Mouse (Mus musculus) heart, embryonic 11.5 days (tissue): ENCODE measurements around the gene Zfp202. TPM values are rescaled to one million over a fixed set of nuclear protein-coding genes. Genes with fewer than 3 reads are reported as not detected.

Source experiments
- ATAC-seq: fragments of 200-750 bp; cut with Nextera tagmentation; replicated peaks from 2 replicates; pipeline ENCODE4 v1.8.0; 2017; ENCODE audit warnings: moderate library complexity; ENCODE audit not compliant: insufficient number of reproducible peaks, low FRiP score, low TSS enrichment
- H3K27ac ChIP-seq: fragments of 300-500 bp; sonication (generic); 2 replicates; pipeline ENCODE4 v1.5.1; 2014; ENCODE audit warnings: mild to moderate bottlenecking, low read depth, low read length
- H3K27me3 ChIP-seq: fragments of 300-500 bp; sonication (generic); 2 replicates; pipeline ENCODE4 v1.6.1; 2014; ENCODE audit warnings: mild to moderate bottlenecking, low read length, mixed read lengths; ENCODE audit not compliant: control insufficient read depth, insufficient read depth
- H3K36me3 ChIP-seq: fragments of 300-500 bp; sonication (generic); 2 replicates; pipeline ENCODE4 v1.6.1; 2014; ENCODE audit warnings: mild to moderate bottlenecking, low read length, moderate library complexity, mixed read lengths; ENCODE audit not compliant: control insufficient read depth, insufficient read depth
- H3K4me1 ChIP-seq: fragments of 300-500 bp; sonication (generic); 2 replicates; pipeline ENCODE4 v1.6.1; 2014; ENCODE audit warnings: low read length; ENCODE audit not compliant: control insufficient read depth, insufficient read depth
- H3K4me2 ChIP-seq: fragments of 300-500 bp; sonication (generic); 2 replicates; pipeline ENCODE4 v1.6.1; 2014; ENCODE audit warnings: mild to moderate bottlenecking, moderate library complexity
- H3K4me3 ChIP-seq: fragments of 300-500 bp; sonication (generic); 2 replicates; pipeline ENCODE4 v1.5.1; 2014; ENCODE audit warnings: low read depth, low read length
- H3K9ac ChIP-seq: fragments of 300-500 bp; sonication (generic); 2 replicates; pipeline ENCODE4 v1.6.1; 2014; ENCODE audit warnings: mild to moderate bottlenecking, low read depth, low read length, moderate library complexity
- H3K9me3 ChIP-seq: fragments of 300-500 bp; sonication (generic); replicated peaks from 2 replicates; pipeline ENCODE4 v1.6.1; 2016; ENCODE audit warnings: low read length; ENCODE audit not compliant: control insufficient read depth
- WGBS: fragments of 180-500 bp; shearing (Covaris S2); extraction: QIAGEN DNeasy Blood & Tissue Kit; methylation state at CpG from one replicate; pipeline ENCODE4 v1.1.7; 2014; ENCODE audit not compliant: insufficient replicate concordance; 5-methylcytosine and 5-hydroxymethylcytosine counted together
- polyA plus RNA-seq: library from polyadenylated mRNA; unstranded; fragments of >200 nt; fragmentation: Nextera tagmentation; extraction: Ambion mirVana; gene quantifications from 2 replicates; pipeline ENCODE4 v1.2.1, GENCODE M21; 2014

Gene Zfp202
- polyA plus RNA-seq, 1 experiment from 2014 or later = 4.8 TPM

DNA sequence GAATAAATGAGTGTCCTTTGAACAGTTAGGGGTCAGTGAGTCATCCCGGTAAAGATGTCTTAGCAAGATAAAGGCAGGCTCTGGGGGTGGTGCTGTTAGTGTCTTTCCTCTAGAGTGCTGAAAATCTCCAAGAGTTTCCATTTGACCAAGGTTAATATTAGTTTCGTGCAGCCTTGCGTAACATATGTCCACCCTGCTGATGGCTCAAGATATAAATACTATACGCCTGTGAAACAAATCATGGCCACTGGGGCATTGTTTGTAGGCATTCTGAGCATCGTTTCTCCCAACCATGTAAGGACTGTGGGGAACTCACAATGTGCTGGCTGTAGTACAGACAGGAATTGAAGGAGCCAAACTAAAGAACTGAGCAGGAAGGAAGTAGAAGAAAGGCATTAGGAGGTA is 14.4 kb downstream of the Zfp202 start:
- Histone ChIP-seq H3K4me3 (no peak overlapping the region), H3K9me3 (no peaks in the 10 kb centered on the region), H3K27ac (no peak overlapping the region), H3K9ac (no peak overlapping the region), H3K4me2 (no peak overlapping the region), H3K27me3 (no peaks in the 10 kb centered on the region), H3K4me1 (no peaks in the 10 kb centered on the region), H3K36me3 (peaks cover 15% of the 10 kb centered on the region)
- WGBS = 74% methylated on average over 5 of the region's 5 CpGs
- ATAC-seq = no peak

DNA sequence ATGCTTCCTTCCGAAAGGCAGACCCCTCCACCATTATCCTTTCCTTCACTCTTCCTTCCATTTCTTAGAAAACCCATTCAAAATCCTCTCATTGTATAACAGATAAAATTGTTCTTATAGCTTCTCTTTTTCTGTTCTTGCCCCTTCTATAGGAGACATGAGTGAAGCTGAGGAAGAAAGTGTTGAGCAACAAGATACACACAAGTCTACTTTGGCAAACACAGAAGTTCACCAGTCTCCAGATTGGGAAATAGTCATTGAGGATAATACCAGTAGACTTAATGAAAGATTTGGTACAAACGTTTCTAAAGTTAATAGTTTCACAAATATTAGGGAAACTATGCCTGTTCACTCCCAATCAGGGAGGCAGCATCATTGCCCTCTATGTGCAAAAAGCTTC is 18.6 kb downstream of the Zfp202 start:
- 85% methylated on average over 2 of the region's 2 CpGs for WGBS
- no peak overlapping the region for H3K4me3 ChIP-seq
- no peaks in the 10 kb centered on the region for H3K9me3 ChIP-seq
- H3K36me3 ChIP-seq = peaks cover 20% of the 10 kb centered on the region
- H3K4me2 ChIP-seq = no peak overlapping the region
- no peaks in the 10 kb centered on the region for H3K27me3 ChIP-seq
- no peak overlapping the region for H3K27ac ChIP-seq
- H3K9ac ChIP-seq = no peak overlapping the region
- no peak for ATAC-seq
- no peaks in the 10 kb centered on the region for H3K4me1 ChIP-seq

DNA sequence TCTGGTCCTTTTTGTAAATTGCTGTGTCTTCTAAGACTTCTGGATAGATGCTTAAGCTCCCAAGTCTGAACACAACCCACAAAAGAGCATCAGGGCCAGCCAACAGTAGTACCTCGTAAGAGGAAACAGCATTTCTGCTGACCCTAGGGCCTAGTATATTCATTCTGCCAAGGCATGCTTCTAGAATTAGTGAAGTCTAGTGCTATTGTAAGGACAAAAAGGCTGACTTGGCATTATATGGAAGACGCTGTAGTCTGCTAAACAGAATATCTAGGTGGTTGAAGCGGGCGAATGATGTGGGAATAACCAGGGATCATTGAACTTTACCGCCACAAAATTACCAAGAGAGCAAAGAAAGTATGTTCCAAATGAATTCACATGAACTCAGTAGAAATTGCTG is 21.9 kb downstream of the Zfp202 start:
- WGBS = 92% methylated on average over 5 of the region's 5 CpGs

DNA sequence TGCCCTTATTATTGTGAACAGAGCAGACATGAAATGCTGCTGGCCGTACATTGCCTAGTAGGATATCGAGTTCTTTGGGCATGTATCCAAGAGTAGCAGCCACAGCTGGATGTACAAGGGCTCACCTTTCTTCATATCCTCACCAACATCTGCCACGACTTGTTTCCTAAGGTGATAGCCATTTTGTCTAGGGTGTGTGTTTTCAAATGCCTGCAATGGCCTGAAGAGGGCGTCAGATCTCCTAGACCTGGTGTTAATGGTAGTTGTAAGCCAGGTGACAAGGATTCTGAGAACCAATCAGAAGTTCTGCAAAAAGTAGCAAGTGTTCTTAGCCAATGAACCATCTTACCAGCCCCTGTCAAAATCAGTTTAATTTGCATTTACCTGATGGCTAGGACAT is 24.5 kb downstream of the Zfp202 start:
- WGBS = 74% methylated on average over 4 of the region's 4 CpGs
- H3K27ac ChIP-seq = no peak overlapping the region
- H3K4me1 ChIP-seq = no peaks in the 10 kb centered on the region
- no peak for ATAC-seq
- H3K36me3 ChIP-seq = peaks cover 4% of the 10 kb centered on the region; the same call in 1 of the 2 replicates
- H3K9ac ChIP-seq = no peak overlapping the region
- no peak overlapping the region for H3K4me2 ChIP-seq
- H3K27me3 ChIP-seq = no peaks in the 10 kb centered on the region
- no peaks in the 10 kb centered on the region for H3K9me3 ChIP-seq
- H3K4me3 ChIP-seq = no peak overlapping the region

More for the DNA sequence above, 21.9 kb downstream of the Zfp202 start:
- Histone ChIP-seq H3K4me1 (no peaks in the 10 kb centered on the region), H3K4me3 (no peak overlapping the region), H3K9me3 (no peaks in the 10 kb centered on the region), H3K36me3 (peaks cover 14% of the 10 kb centered on the region), H3K4me2 (no peak overlapping the region), H3K27ac (no peak overlapping the region), H3K9ac (no peak overlapping the region), H3K27me3 (no peaks in the 10 kb centered on the region)
- ATAC-seq = no peak

DNA sequence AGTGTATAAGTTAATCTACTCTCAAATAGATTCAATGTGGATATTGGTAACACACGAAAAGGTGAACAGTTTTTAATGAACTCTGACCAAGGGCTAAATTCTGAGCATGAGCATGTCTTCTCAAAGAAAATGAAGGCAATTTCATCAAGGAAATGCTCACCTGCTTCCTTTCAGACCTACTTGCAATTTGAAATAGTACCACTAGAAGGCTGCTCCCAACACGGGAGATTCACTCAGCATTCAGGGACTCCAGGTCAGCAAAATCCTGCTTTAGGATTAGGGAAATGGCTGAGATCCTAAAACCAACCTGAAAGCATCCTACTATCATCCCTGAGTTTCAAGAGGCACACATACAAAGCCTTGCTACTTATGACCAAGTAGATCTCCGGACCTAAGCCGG is 32.2 kb downstream of the Zfp202 start:
- no peak for ATAC-seq
- WGBS = 63% methylated on average over 4 of the region's 4 CpGs
- H3K27me3 ChIP-seq = no peaks in the 10 kb centered on the region
- H3K4me2 ChIP-seq = no peak overlapping the region
- no peaks in the 10 kb centered on the region for H3K36me3 ChIP-seq
- H3K4me3 ChIP-seq = no peak overlapping the region
- no peaks in the 10 kb centered on the region for H3K4me1 ChIP-seq
- no peak overlapping the region for H3K27ac ChIP-seq
- H3K9me3 ChIP-seq = no peaks in the 10 kb centered on the region
- H3K9ac ChIP-seq = no peak overlapping the region

DNA sequence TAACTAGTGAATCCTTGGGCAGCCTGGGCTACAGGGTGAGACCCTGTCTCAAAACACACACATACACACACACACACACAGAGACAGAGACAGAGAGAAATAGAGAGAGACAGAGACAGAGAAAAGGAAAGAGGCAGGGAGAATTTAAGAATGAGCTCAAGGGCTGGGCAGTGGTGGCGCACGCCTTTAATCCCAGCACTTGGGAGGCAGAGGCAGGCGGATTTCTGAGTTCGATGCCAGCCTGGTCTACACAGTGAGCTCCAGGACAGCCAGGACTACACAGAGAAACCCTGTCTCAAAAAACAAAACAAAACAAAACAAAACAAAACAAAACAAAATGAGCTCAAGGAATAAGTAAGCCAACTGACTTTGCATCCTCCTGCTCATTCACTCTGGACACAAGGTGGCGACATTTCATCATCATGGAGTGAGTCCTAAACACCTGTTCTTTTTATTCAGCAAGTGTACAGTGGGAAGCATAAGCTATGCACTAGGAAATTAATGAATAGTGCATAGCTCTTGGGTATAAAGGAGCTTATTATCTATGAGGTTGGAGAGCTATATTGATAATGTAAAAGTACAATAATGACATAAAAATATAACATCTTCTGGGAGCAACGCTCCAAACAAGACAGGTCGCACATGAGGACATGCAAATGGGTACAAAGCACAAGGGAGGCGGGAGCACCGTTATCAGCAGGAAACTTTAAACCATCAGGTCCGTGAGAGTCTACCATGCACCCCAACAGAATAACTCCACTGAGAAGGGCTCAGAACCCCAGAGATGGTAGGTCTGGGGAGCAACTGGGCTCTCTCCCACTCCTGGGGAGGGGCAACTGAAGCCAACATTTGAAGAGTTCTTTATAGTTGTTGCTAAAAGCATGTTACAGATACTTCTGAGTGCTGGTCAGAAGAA is 36.0 kb downstream of the Zfp202 start:
- Histone ChIP-seq H3K9me3 (no peaks in the 10 kb centered on the region), H3K4me2 (no peak overlapping the region), H3K4me3 (no peak overlapping the region), H3K9ac (no peak overlapping the region), H3K27me3 (no peaks in the 10 kb centered on the region), H3K4me1 (no peaks in the 10 kb centered on the region), H3K27ac (no peak overlapping the region), H3K36me3 (no peaks in the 10 kb centered on the region)
- WGBS = 64% methylated on average over 10 of the region's 10 CpGs
- ATAC-seq = no peak

DNA sequence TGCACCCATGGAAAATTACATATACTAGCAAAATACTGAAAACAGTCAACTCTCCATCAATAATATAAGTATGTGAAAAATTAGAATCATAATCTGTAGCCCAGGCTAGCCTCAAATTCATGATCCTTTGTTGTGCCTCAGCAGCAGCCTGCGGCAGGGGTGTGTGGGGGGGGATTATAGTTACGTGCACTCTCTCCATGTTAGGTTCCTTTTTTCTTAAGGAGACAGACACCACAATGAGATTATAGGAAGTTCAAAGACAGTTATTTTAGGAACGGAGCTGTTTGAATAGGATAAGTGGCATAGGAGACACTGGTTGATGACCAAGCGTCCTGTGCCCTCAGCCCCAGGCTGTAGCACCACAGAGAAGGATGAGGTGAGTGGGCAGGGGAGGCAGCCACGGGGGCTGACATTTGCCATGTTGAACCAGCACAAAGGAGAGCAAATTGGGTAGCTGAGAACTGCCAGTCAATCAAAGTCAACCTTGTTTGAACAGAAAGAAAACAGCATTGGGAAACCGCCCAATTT is 36.8 kb downstream of the Zfp202 start:
- H3K27me3 ChIP-seq = no peaks in the 10 kb centered on the region
- H3K9ac ChIP-seq = no peak overlapping the region
- H3K27ac ChIP-seq = no peak overlapping the region
- H3K4me2 ChIP-seq = no peak overlapping the region
- no peaks in the 10 kb centered on the region for H3K9me3 ChIP-seq
- no peak overlapping the region for H3K4me3 ChIP-seq
- 51% methylated on average over 6 of the region's 6 CpGs for WGBS
- no peak for ATAC-seq
- H3K36me3 ChIP-seq = no peaks in the 10 kb centered on the region
- H3K4me1 ChIP-seq = no peaks in the 10 kb centered on the region

DNA sequence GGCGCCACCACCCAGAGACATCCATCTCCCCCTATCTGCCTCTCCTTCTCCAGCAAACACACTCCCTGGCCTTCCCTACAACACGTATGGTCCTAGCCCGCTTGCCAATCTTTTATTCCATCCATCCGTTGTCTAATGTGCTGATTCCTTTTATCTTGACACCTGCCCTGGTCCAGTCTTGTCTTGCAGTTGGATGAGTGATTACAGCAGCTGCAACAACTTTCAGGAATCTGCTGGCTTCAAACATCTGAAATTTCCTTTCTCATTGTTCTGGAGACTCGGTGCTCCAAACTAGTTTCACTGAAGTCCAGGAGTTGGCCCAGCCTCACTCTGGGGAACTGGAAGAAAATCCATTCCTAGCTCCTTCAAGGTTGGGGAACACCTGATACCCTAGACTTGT is 37.4 kb downstream of the Zfp202 start:
- 61% methylated on average over 5 of the region's 5 CpGs for WGBS
- no peak for ATAC-seq
- Histone ChIP-seq H3K4me2 (no peak overlapping the region), H3K27ac (no peak overlapping the region), H3K4me1 (no peaks in the 10 kb centered on the region), H3K9ac (no peak overlapping the region), H3K27me3 (no peaks in the 10 kb centered on the region), H3K36me3 (no peaks in the 10 kb centered on the region), H3K4me3 (no peak overlapping the region), H3K9me3 (no peaks in the 10 kb centered on the region)

DNA sequence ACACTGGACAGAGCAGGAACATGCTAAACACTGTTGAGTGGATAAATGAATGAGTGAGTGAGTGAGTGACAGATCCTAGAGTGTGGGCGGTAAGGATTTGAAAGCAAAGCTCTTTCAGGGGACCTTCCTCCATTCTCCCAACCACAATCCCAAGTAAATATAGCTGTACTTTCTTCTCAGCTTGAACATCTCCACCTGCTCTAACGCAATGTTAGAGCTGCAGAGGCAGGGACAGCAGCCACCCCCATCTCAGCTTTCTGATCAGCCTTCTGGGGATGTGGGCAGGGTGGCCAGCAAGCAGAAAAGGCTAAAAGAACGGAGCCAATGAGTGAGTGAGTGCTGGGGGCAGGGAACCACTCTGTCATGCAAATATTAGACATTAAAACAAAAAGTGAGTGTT is 38.9 kb downstream of the Zfp202 start:
- H3K4me3 ChIP-seq = no peak overlapping the region
- no peaks in the 10 kb centered on the region for H3K27me3 ChIP-seq
- no peaks in the 10 kb centered on the region for H3K9me3 ChIP-seq
- no peak overlapping the region for H3K27ac ChIP-seq
- no peak for ATAC-seq
- H3K36me3 ChIP-seq = no peaks in the 10 kb centered on the region
- no peak overlapping the region for H3K9ac ChIP-seq
- H3K4me1 ChIP-seq = no peaks in the 10 kb centered on the region
- no peak overlapping the region for H3K4me2 ChIP-seq
- 74% methylated on average over 3 of the region's 3 CpGs for WGBS
